Mouse (Mus musculus): ENCODE measurements around the gene Farsa. TPM values are rescaled to one million over a fixed set of nuclear protein-coding genes. Genes with fewer than 3 reads are reported as not detected.

The Farsa gene
- polyA plus RNA-seq, 1 experiment, result 104 TPM

- no peaks in the 10 kb centered on the region for H3K79me2 ChIP-seq (ENCODE audit: control insufficient read depth, insufficient read depth)
- no peak overlapping the region for H3ac ChIP-seq (ENCODE audit: control insufficient read depth, insufficient read length, low read depth)
- no peaks in the 10 kb centered on the region for H3K27me3 ChIP-seq (ENCODE audit: control insufficient read depth, insufficient read depth, insufficient read length)
- H3K79me3 ChIP-seq (ENCODE audit: low read depth), result no peaks in the 10 kb centered on the region
- TF ChIP-seq FOSL1 (IDR thresholded peaks at IDR 0.05; ENCODE audit: insufficient read depth, low read length, poor library complexity, severe bottlenecking), result no peak
- no peak for TF ChIP-seq MYOD1 (IDR thresholded peaks at IDR 0.05; ENCODE audit: control insufficient read depth, insufficient read length, low read depth)
- TF ChIP-seq CEBPB (IDR thresholded peaks at IDR 0.05; ENCODE audit: low read depth), result no peak
- TF ChIP-seq CTCF (IDR thresholded peaks at IDR 0.05; ENCODE audit: control insufficient read depth, insufficient read depth, insufficient read length), result no peak
- H3K4me3 ChIP-seq (ENCODE audit: insufficient read depth, poor library complexity, severe bottlenecking), result peak overlapping the region; percentile 31
- H3K36me3 ChIP-seq (ENCODE audit: control insufficient read depth, insufficient read depth), result no peaks in the 10 kb centered on the region
Observed at GRCm38 (mm10) chr8:84909162-84909767, 52.5 kb downstream of the Farsa start.

- Histone ChIP-seq H3K79me2 (ENCODE audit: control insufficient read depth, insufficient read depth) (no peaks in the 10 kb centered on the region), H3K79me3 (ENCODE audit: low read depth) (no peaks in the 10 kb centered on the region), H3ac (ENCODE audit: control insufficient read depth, insufficient read length, low read depth) (no peak overlapping the region), H3K4me3 (ENCODE audit: insufficient read depth, poor library complexity, severe bottlenecking) (no peak overlapping the region), H3K36me3 (ENCODE audit: control insufficient read depth, insufficient read depth) (no peaks in the 10 kb centered on the region), H3K27me3 (ENCODE audit: control insufficient read depth, insufficient read depth, insufficient read length) (no peaks in the 10 kb centered on the region)
- no peak for TF ChIP-seq CEBPB (IDR thresholded peaks at IDR 0.05; ENCODE audit: low read depth)
- no peak for TF ChIP-seq MYOG (IDR thresholded peaks at IDR 0.05; ENCODE audit: control insufficient read depth, extremely low read depth, insufficient read length)
- TF ChIP-seq FOSL1 (IDR thresholded peaks at IDR 0.05; ENCODE audit: insufficient read depth, low read length, poor library complexity, severe bottlenecking), result no peak
- TF ChIP-seq MAX (IDR thresholded peaks at IDR 0.05), result no peak
- no peak for TF ChIP-seq USF1 (IDR thresholded peaks at IDR 0.05; ENCODE audit: low read depth)
- TF ChIP-seq CTCF (IDR thresholded peaks at IDR 0.05; ENCODE audit: control insufficient read depth, insufficient read depth, insufficient read length), result no peak
- no peak for TF ChIP-seq MYOD1 (IDR thresholded peaks at IDR 0.05; ENCODE audit: control insufficient read depth, insufficient read length, low read depth)
Observed at GRCm38 (mm10) chr8:84909949-84910348, 53.2 kb downstream of the Farsa start.

GRCm38 (mm10) chr8:84910551-84910950 lies 53.8 kb downstream of the Farsa start:
- Histone ChIP-seq H3K27me3 (ENCODE audit: control insufficient read depth, insufficient read depth, insufficient read length) (no peaks in the 10 kb centered on the region), H3K79me3 (ENCODE audit: low read depth) (no peaks in the 10 kb centered on the region), H3ac (ENCODE audit: control insufficient read depth, insufficient read length, low read depth) (no peak overlapping the region), H3K36me3 (ENCODE audit: control insufficient read depth, insufficient read depth) (no peaks in the 10 kb centered on the region), H3K79me2 (ENCODE audit: control insufficient read depth, insufficient read depth) (no peaks in the 10 kb centered on the region), H3K4me3 (ENCODE audit: insufficient read depth, poor library complexity, severe bottlenecking) (no peak overlapping the region)
- no peak for TF ChIP-seq CTCF (IDR thresholded peaks at IDR 0.05; ENCODE audit: control insufficient read depth, insufficient read depth, insufficient read length)
- TF ChIP-seq MYOG (IDR thresholded peaks at IDR 0.05; ENCODE audit: control insufficient read depth, extremely low read depth, insufficient read length), result no peak
- TF ChIP-seq CEBPB (IDR thresholded peaks at IDR 0.05; ENCODE audit: low read depth), result no peak
- TF ChIP-seq USF1 (IDR thresholded peaks at IDR 0.05; ENCODE audit: low read depth), result no peak
- TF ChIP-seq FOSL1 (IDR thresholded peaks at IDR 0.05; ENCODE audit: insufficient read depth, low read length, poor library complexity, severe bottlenecking), result no peak
- no peak for TF ChIP-seq MAX (IDR thresholded peaks at IDR 0.05)
- TF ChIP-seq MYOD1 (IDR thresholded peaks at IDR 0.05; ENCODE audit: control insufficient read depth, insufficient read length, low read depth), result no peak

- Histone ChIP-seq H3K27me3 (ENCODE audit: control insufficient read depth, insufficient read depth, insufficient read length) (no peaks in the 10 kb centered on the region), H3K79me3 (ENCODE audit: low read depth) (no peaks in the 10 kb centered on the region), H3K79me2 (ENCODE audit: control insufficient read depth, insufficient read depth) (no peaks in the 10 kb centered on the region), H3K4me3 (ENCODE audit: insufficient read depth, poor library complexity, severe bottlenecking) (no peak overlapping the region), H3ac (ENCODE audit: control insufficient read depth, insufficient read length, low read depth) (no peak overlapping the region), H3K36me3 (ENCODE audit: control insufficient read depth, insufficient read depth) (no peaks in the 10 kb centered on the region)
- TF ChIP-seq CTCF (IDR thresholded peaks at IDR 0.05; ENCODE audit: control insufficient read depth, insufficient read depth, insufficient read length) (no peak), FOSL1 (IDR thresholded peaks at IDR 0.05; ENCODE audit: insufficient read depth, low read length, poor library complexity, severe bottlenecking) (no peak), MYOG (IDR thresholded peaks at IDR 0.05; ENCODE audit: control insufficient read depth, extremely low read depth, insufficient read length) (no peak), CEBPB (IDR thresholded peaks at IDR 0.05; ENCODE audit: low read depth) (no peak), MAX (IDR thresholded peaks at IDR 0.05) (no peak), USF1 (IDR thresholded peaks at IDR 0.05; ENCODE audit: low read depth) (no peak), MYOD1 (IDR thresholded peaks at IDR 0.05; ENCODE audit: control insufficient read depth, insufficient read length, low read depth) (no peak)
Observed at GRCm38 (mm10) chr8:84911854-84912253, 55.1 kb downstream of the Farsa start.

GRCm38 (mm10) chr8:84912391-84912790 lies 55.6 kb downstream of the Farsa start:
- Histone ChIP-seq H3K4me3 (ENCODE audit: insufficient read depth, poor library complexity, severe bottlenecking) (no peak overlapping the region), H3K79me3 (ENCODE audit: low read depth) (no peaks in the 10 kb centered on the region), H3ac (ENCODE audit: control insufficient read depth, insufficient read length, low read depth) (no peak overlapping the region), H3K36me3 (ENCODE audit: control insufficient read depth, insufficient read depth) (no peaks in the 10 kb centered on the region), H3K79me2 (ENCODE audit: control insufficient read depth, insufficient read depth) (no peaks in the 10 kb centered on the region), H3K27me3 (ENCODE audit: control insufficient read depth, insufficient read depth, insufficient read length) (peaks cover under 1% of the 10 kb centered on the region)
- TF ChIP-seq CTCF (IDR thresholded peaks at IDR 0.05; ENCODE audit: control insufficient read depth, insufficient read depth, insufficient read length), result no peak
- no peak for TF ChIP-seq FOSL1 (IDR thresholded peaks at IDR 0.05; ENCODE audit: insufficient read depth, low read length, poor library complexity, severe bottlenecking)
- no peak for TF ChIP-seq USF1 (IDR thresholded peaks at IDR 0.05; ENCODE audit: low read depth)
- no peak for TF ChIP-seq CEBPB (IDR thresholded peaks at IDR 0.05; ENCODE audit: low read depth)
- TF ChIP-seq MYOG (IDR thresholded peaks at IDR 0.05; ENCODE audit: control insufficient read depth, extremely low read depth, insufficient read length), result no peak
- TF ChIP-seq MAX (IDR thresholded peaks at IDR 0.05), result no peak
- TF ChIP-seq MYOD1 (IDR thresholded peaks at IDR 0.05; ENCODE audit: control insufficient read depth, insufficient read length, low read depth), result no peak
